Mouse (Mus musculus) stomach, postnatal 0 days (tissue): ENCODE measurements around the gene Fn3k.

Experiments
- CTCF ChIP-seq: IDR thresholded peaks from 2 replicates; pipeline ENCODE4 v1.5.1; 2016; ENCODE audit warnings: antibody characterized with exemption, low read depth, mild to moderate bottlenecking, moderate library complexity
- EP300 ChIP-seq: optimal IDR thresholded peaks from 2 replicates; pipeline ENCODE3; 2016; ENCODE audit warnings: antibody characterized with exemption

GRCm38 (mm10) chr11:121457874-121458273 is 23.2 kb downstream of the Fn3k start:
- TF ChIP-seq EP300 (no peak), CTCF (peak; percentile 26)
